Mouse (Mus musculus) kidney, adult 2 months (tissue): ENCODE results near the gene Ccdc124. TPM values are rescaled to one million over a fixed set of nuclear protein-coding genes. Genes with fewer than 3 reads are reported as not detected.
A peak's percentile ranks its signal among the peaks of the same experiment; 100 is the strongest.
"Not testable (repeated sequence)": the region's sequence is repeated elsewhere in the genome, so short reads cannot be mapped to it uniquely, and the experiment has no call there.

ENCODE experiments used
- DNase-seq: peaks from one replicate; pipeline ENCODE4 v3.0.0; 2021
- H3K27ac ChIP-seq: fragments of 200-500 bp; 2 replicates; pipeline ENCODE4 v1.5.1; 2012; ENCODE audit warnings: low read depth, low read length, control low read depth, inconsistent platforms; ENCODE audit not compliant: insufficient read depth
- H3K27me3 ChIP-seq: fragments of 200-500 bp; replicated peaks from 2 replicates; pipeline ENCODE4 v1.6.1; 2012; ENCODE audit warnings: mild to moderate bottlenecking, moderate library complexity, low read length, inconsistent platforms; ENCODE audit not compliant: control insufficient read depth, insufficient read depth
- H3K36me3 ChIP-seq: fragments of 200-500 bp; 2 replicates; pipeline ENCODE4 v1.6.1; 2012; ENCODE audit warnings: mild to moderate bottlenecking, moderate library complexity, low read length, inconsistent platforms; ENCODE audit not compliant: control insufficient read depth, insufficient read depth
- H3K4me1 ChIP-seq: fragments of 200-500 bp; 2 replicates; pipeline ENCODE4 v1.6.1; 2011; ENCODE audit warnings: low read length; ENCODE audit not compliant: control insufficient read depth, insufficient read depth
- H3K4me3 ChIP-seq: fragments of 200-500 bp; 2 replicates; pipeline ENCODE4 v1.5.1; 2011; ENCODE audit warnings: mild to moderate bottlenecking, low read depth, low read length, control low read depth; ENCODE audit not compliant: insufficient read depth
- CTCF ChIP-seq: fragments of 200-500 bp; conservative IDR thresholded peaks from 2 replicates; pipeline ENCODE4 v1.5.1; 2011; ENCODE audit warnings: low read depth, mild to moderate bottlenecking, control low read depth, low read length, moderate library complexity, mixed read lengths; ENCODE audit not compliant: insufficient read depth, insufficient read length
- POLR2A ChIP-seq: fragments of 200-500 bp; IDR thresholded peaks from one replicate; pipeline ENCODE4 v1.6.1; 2011; ENCODE audit warnings: low read depth, low read length, control low read depth
- WGBS: fragments of 180-500 bp; shearing (Covaris S2); methylation state at CpG from one replicate; pipeline ENCODE4 v1.1.7; 2018; 5-methylcytosine and 5-hydroxymethylcytosine counted together
- polyA plus RNA-seq: library from polyadenylated mRNA; depleted of rRNA; stranded (reverse); fragments of >200 nt; gene quantifications from 2 replicates; pipeline ENCODE4 v1.2.3, GENCODE M21; 2012

Gene Ccdc124
- polyA plus RNA-seq, 1 experiment, result 48.9 TPM

DNA sequence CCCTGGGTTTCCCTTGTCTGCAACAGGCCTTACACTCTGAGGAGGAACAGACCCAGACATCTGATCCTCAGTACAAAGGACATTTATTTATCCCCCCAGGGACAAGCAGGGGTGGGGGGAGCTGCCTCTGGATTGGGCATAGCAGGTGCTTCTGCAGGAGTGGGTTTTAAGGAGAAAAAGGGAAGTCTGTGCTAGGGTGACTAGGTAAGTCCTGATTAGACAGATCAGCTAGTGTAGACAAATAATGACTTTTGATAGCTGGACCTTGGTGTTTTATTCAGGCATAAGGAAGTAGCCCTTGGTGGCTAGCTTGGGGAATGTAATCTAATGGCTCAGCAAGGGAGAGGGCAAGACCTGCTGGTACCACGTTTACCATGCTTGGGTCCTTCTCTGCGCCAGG lies 25.5 kb upstream of the Ccdc124 start:
- H3K27me3 ChIP-seq, result no peaks in the 10 kb centered on the region
- H3K36me3 ChIP-seq, result no peaks in the 10 kb centered on the region
- TF ChIP-seq CTCF, result no peak
- no peak for TF ChIP-seq POLR2A
- H3K4me1 ChIP-seq, result no peaks in the 10 kb centered on the region; the same call in 1 of the 2 replicates
- DNase-seq, result no peak
- no peak overlapping the region for H3K27ac ChIP-seq
- 79% methylated on average over 2 of the region's 2 CpGs for WGBS
- no peak overlapping the region for H3K4me3 ChIP-seq

DNA sequence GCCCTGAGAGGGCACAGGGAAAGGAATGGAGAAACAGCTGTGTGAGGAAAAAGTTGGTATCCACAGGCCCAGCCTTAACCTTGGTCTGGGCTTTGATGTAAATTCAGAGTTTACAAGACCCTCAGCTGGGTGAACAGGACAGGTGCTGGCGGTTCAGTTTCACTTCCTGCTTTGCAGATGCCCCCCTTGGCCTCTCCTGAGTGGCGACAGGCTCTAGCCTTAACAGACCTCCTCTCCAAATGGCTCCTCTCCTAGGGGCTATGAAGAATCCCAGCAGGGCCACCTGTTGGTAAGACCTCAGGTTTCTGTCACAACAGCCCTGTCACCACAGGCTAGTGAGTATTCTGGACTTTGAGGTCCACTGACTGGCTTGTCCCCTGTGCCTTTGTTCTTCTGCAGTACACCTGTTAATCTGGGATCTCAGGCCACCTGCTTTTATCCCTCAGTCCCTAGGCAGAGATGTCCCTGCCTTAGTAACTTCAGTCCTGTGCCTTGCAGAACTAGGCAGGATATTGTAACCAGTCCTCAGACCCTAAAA lies 25.0 kb upstream of the Ccdc124 start:
- Histone ChIP-seq H3K36me3 (no peaks in the 10 kb centered on the region), H3K4me3 (no peak overlapping the region), H3K4me1 (no peaks in the 10 kb centered on the region; the same call in 1 of the 2 replicates), H3K27ac (no peak overlapping the region), H3K27me3 (no peaks in the 10 kb centered on the region)
- 52% methylated on average over 2 of the region's 2 CpGs for WGBS
- DNase-seq, result no peak
- TF ChIP-seq CTCF (no peak), POLR2A (no peak)

- under 1% methylated on average over 20 of the region's 20 CpGs for WGBS
- Histone ChIP-seq H3K36me3 (no peaks in the 10 kb centered on the region), H3K4me3 (peak overlapping the region; percentile 69), H3K27me3 (no peaks in the 10 kb centered on the region), H3K27ac (peak overlapping the region; percentile 64), H3K4me1 (no peaks in the 10 kb centered on the region; the same call in 1 of the 2 replicates)
- peak; percentile 88 for DNase-seq
- TF ChIP-seq CTCF, result peak; percentile 97
- no peak for TF ChIP-seq POLR2A
Measured at GRCm38 (mm10) chr8:70897681-70898413, 24.1 kb upstream of the Ccdc124 start.

DNA sequence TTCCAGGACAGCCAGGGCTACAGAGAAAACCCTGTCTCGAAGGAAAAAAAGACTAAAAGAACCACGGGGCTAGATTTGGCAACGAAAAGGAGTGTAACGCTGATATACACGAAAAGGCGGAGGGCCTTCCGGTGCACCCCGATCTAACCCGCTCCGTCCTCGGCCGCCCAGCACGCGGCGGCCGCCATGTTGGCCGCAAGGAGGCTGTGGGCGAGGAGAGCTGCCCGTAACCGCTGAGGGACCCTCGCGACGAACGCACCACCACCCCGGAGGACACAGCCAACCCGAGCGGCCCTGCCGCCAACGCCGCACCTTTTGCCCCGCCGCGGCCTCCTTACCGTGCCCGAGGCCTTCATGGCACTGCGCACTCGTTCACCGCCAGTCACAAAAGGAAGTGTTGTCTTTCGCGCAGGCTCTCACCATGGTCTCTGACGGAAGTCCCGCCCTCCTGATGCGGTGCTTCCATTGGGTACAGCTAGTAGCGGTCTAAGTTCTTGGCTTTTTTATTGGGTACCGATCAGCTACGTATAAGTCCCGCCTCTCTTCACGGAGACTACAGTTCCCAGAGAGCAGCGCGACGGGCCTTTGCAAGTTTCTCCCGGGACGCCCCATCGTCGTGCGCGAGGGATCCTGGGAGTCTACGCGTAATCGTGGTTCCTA lies 23.4 kb upstream of the Ccdc124 start, which contains the start of gene Rpl18a:
Gene Rpl18a (minus strand): TSS at position 392 of the 660 bp plus-strand sequence.
- H3K36me3 ChIP-seq, result no peaks in the 10 kb centered on the region
- WGBS, result under 1% methylated on average over 60 of the region's 60 CpGs
- peak; percentile 99 for DNase-seq

GRCm38 (mm10) chr8:70896316-70897020 lies 22.7 kb upstream of the Ccdc124 start:
- H3K27me3 ChIP-seq, result no peaks in the 10 kb centered on the region
- peak overlapping the region; percentile 82 for H3K4me3 ChIP-seq
- no peak overlapping the region for H3K27ac ChIP-seq
- 1% methylated on average over 25 of the region's 25 CpGs for WGBS
- TF ChIP-seq CTCF (no peak), POLR2A (no peak)
- DNase-seq, result no peak
- H3K36me3 ChIP-seq, result no peaks in the 10 kb centered on the region
- H3K4me1 ChIP-seq, result no peaks in the 10 kb centered on the region; the same call in 1 of the 2 replicates

More for the DNA sequence above, 23.4 kb upstream of the Ccdc124 start, which contains the start of gene Rpl18a:
- Histone ChIP-seq H3K4me1 (no peaks in the 10 kb centered on the region; the same call in 1 of the 2 replicates), H3K27ac (peak within 1 kb of the TSS; percentile 64), H3K4me3 (peak within 1 kb of the TSS; percentile 82), H3K27me3 (no peaks in the 10 kb centered on the region)
- TF ChIP-seq CTCF, result no peak
- peak; percentile 74 for TF ChIP-seq POLR2A

DNA sequence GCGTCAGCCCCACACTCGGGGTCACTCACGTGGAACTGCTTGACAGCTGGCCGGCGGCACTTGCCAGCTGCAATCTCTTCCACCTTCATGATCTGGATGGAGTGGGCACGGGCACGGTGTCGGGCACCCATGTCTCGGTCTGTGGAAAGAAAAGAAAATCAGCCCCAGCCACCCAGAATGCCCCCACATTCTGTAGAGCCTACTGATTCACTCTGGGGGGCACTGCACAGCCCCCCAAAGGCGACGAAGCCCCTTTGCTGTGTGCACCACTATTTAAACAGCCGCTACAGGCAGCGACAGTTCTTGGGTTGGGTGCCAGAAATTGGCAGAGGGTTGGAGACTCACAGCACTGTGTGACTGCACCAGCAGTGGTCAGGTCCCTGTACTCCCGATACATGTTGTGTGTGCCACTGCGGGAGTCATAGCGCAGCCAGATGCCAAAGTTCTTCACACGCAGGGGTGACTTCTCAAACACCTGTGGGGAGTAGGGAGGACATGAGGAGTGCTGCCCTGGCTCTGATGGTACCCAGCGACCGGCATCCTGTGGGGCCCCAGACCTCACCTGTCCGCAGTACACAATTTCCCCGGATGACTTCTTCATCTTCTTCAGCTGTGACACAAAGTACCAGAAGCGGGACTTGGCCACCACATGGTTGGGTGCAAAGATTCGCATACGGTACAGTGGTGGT lies 22.0 kb upstream of the Ccdc124 start:
- not testable (repeated sequence) for DNase-seq, H3K27me3 ChIP-seq, H3K4me3 ChIP-seq, H3K36me3 ChIP-seq, H3K27ac ChIP-seq, H3K4me1 ChIP-seq
- WGBS, result 58% methylated on average over 24 of the region's 24 CpGs
